Mouse (Mus musculus): ENCODE data around the gene Irak3.

- TF ChIP-seq CTCF (IDR thresholded peaks at IDR 0.05) (no peak), EP300 (IDR thresholded peaks at IDR 0.05) (no peak)
These were observed 41.4 kb downstream of the Irak3 start for GRCm38 (mm10) chr10:120160533-120160932.
